Mouse (Mus musculus): ENCODE data around the gene Psmb5. TPM values are rescaled to one million over a fixed set of nuclear protein-coding genes. Genes with fewer than 3 reads are reported as not detected.

Gene Psmb5
- polyA plus RNA-seq (2016; fragmentation: Nextera tagmentation; extraction: Ambion mirVana), result 486 and 490 TPM in 2 replicates

- under 1% methylated on average over 25 of the region's 25 CpGs for WGBS
- Histone ChIP-seq H3K4me1 (peaks cover 16% of the 10 kb centered on the region), H3K36me3 (replicated peaks) (peaks cover 35% of the 10 kb centered on the region), H3K9me3 (no peaks in the 10 kb centered on the region), H3K4me3 (peak within 1 kb of the TSS; percentile 94), H3K27ac (replicated peaks) (peak within 1 kb of the TSS; percentile 94), H3K27me3 (replicated peaks; ENCODE audit: low read depth, poor library complexity, severe bottlenecking) (no peaks in the 10 kb centered on the region)
- peak; percentile 92 for DNase-seq (ENCODE audit: low spot score)
These were observed at the start of gene Psmb5 for GRCm38 (mm10) chr14:54617897-54618365. Gene Psmb5 (minus strand): TSS chr14:54618022.

GRCm38 (mm10) chr14:54664477-54665222 lies 46.8 kb upstream of the Psmb5 start:
- DNase-seq (ENCODE audit: low spot score), result no peak
- H3K4me1 ChIP-seq, result no peaks in the 10 kb centered on the region
- no peak overlapping the region for H3K4me3 ChIP-seq
- H3K27ac ChIP-seq (replicated peaks), result no peak overlapping the region
- no peaks in the 10 kb centered on the region for H3K27me3 ChIP-seq (replicated peaks; ENCODE audit: low read depth, poor library complexity, severe bottlenecking)
- H3K36me3 ChIP-seq (replicated peaks), result peaks cover 97% of the 10 kb centered on the region
- 91% methylated on average over 10 of the region's 10 CpGs for WGBS
- no peaks in the 10 kb centered on the region for H3K9me3 ChIP-seq

GRCm38 (mm10) chr14:54660009-54660408 lies 42.2 kb upstream of the Psmb5 start:
- Histone ChIP-seq H3K27ac (replicated peaks) (no peak overlapping the region), H3K4me1 (no peaks in the 10 kb centered on the region), H3K27me3 (replicated peaks; ENCODE audit: low read depth, poor library complexity, severe bottlenecking) (no peaks in the 10 kb centered on the region), H3K36me3 (replicated peaks) (peaks cover 100% of the 10 kb centered on the region), H3K4me3 (no peak overlapping the region), H3K9me3 (no peaks in the 10 kb centered on the region)
- 88% methylated on average over 2 of the region's 2 CpGs for WGBS
- DNase-seq (ENCODE audit: low spot score), result no peak

- Histone ChIP-seq H3K9me3 (no peaks in the 10 kb centered on the region), H3K4me3 (peak overlapping the region; percentile 80), H3K27me3 (replicated peaks; ENCODE audit: low read depth, poor library complexity, severe bottlenecking) (no peaks in the 10 kb centered on the region), H3K36me3 (replicated peaks) (peaks cover 79% of the 10 kb centered on the region), H3K27ac (replicated peaks) (peak overlapping the region; percentile 95), H3K4me1 (peaks cover 50% of the 10 kb centered on the region)
- WGBS, result 0% methylated on average over 12 of the region's 12 CpGs
- peak; percentile 94 for DNase-seq (ENCODE audit: low spot score)
These were observed 35.7 kb upstream of the Psmb5 start for GRCm38 (mm10) chr14:54653496-54653895.

- Histone ChIP-seq H3K4me3 (peak overlapping the region; percentile 80), H3K9me3 (no peaks in the 10 kb centered on the region), H3K36me3 (replicated peaks) (peaks cover 79% of the 10 kb centered on the region), H3K27ac (replicated peaks) (peak overlapping the region; percentile 95), H3K4me1 (peaks cover 52% of the 10 kb centered on the region), H3K27me3 (replicated peaks; ENCODE audit: low read depth, poor library complexity, severe bottlenecking) (no peaks in the 10 kb centered on the region)
- 0% methylated on average over 7 of the region's 7 CpGs for WGBS
- peak; percentile 43 for DNase-seq (ENCODE audit: low spot score)
These were observed 35.0 kb upstream of the Psmb5 start for GRCm38 (mm10) chr14:54652787-54653186.

GRCm38 (mm10) chr14:54651556-54651955 lies 33.7 kb upstream of the Psmb5 start:
- H3K36me3 ChIP-seq (replicated peaks), result peaks cover 79% of the 10 kb centered on the region
- H3K27ac ChIP-seq (replicated peaks), result peak overlapping the region; percentile 95
- H3K4me1 ChIP-seq, result peaks cover 52% of the 10 kb centered on the region
- H3K4me3 ChIP-seq, result peak overlapping the region; percentile 80
- DNase-seq (ENCODE audit: low spot score), result no peak
- no peaks in the 10 kb centered on the region for H3K27me3 ChIP-seq (replicated peaks; ENCODE audit: low read depth, poor library complexity, severe bottlenecking)
- 80% methylated on average over 4 of the region's 4 CpGs for WGBS
- H3K9me3 ChIP-seq, result no peaks in the 10 kb centered on the region

- 67% methylated on average over 23 of the region's 23 CpGs for WGBS
- peaks cover 79% of the 10 kb centered on the region for H3K36me3 ChIP-seq (replicated peaks)
- no peaks in the 10 kb centered on the region for H3K9me3 ChIP-seq
- peaks cover 52% of the 10 kb centered on the region for H3K4me1 ChIP-seq
- H3K4me3 ChIP-seq, result peak overlapping the region; percentile 80
- peak overlapping the region; percentile 95 for H3K27ac ChIP-seq (replicated peaks)
- DNase-seq (ENCODE audit: low spot score), result peak; percentile 85
- no peaks in the 10 kb centered on the region for H3K27me3 ChIP-seq (replicated peaks; ENCODE audit: low read depth, poor library complexity, severe bottlenecking)
These were observed 33.0 kb upstream of the Psmb5 start for GRCm38 (mm10) chr14:54650621-54651454.

- Histone ChIP-seq H3K27ac (replicated peaks) (no peak overlapping the region), H3K9me3 (no peaks in the 10 kb centered on the region), H3K36me3 (replicated peaks) (peaks cover 90% of the 10 kb centered on the region), H3K4me1 (peaks cover 42% of the 10 kb centered on the region), H3K4me3 (no peak overlapping the region), H3K27me3 (replicated peaks; ENCODE audit: low read depth, poor library complexity, severe bottlenecking) (no peaks in the 10 kb centered on the region)
- 88% methylated on average over 4 of the region's 4 CpGs for WGBS
- no peak for DNase-seq (ENCODE audit: low spot score)
These were observed 30.1 kb upstream of the Psmb5 start for GRCm38 (mm10) chr14:54647900-54648299.

- Histone ChIP-seq H3K27ac (replicated peaks) (no peak overlapping the region), H3K4me3 (no peak overlapping the region), H3K9me3 (no peaks in the 10 kb centered on the region), H3K4me1 (peaks cover 36% of the 10 kb centered on the region), H3K36me3 (replicated peaks) (peaks cover 98% of the 10 kb centered on the region), H3K27me3 (replicated peaks; ENCODE audit: low read depth, poor library complexity, severe bottlenecking) (no peaks in the 10 kb centered on the region)
- WGBS, result 95% methylated on average over 8 of the region's 8 CpGs
- DNase-seq (ENCODE audit: low spot score), result no peak
These were observed 29.2 kb upstream of the Psmb5 start for GRCm38 (mm10) chr14:54646898-54647636.

- Histone ChIP-seq H3K4me1 (peaks cover 35% of the 10 kb centered on the region), H3K27me3 (replicated peaks; ENCODE audit: low read depth, poor library complexity, severe bottlenecking) (no peaks in the 10 kb centered on the region), H3K36me3 (replicated peaks) (peaks cover 96% of the 10 kb centered on the region), H3K4me3 (no peak overlapping the region), H3K27ac (replicated peaks) (no peak overlapping the region), H3K9me3 (no peaks in the 10 kb centered on the region)
- no peak for DNase-seq (ENCODE audit: low spot score)
- 95% methylated on average over 17 of the region's 17 CpGs for WGBS
These were observed 28.6 kb upstream of the Psmb5 start for GRCm38 (mm10) chr14:54646455-54646854.

GRCm38 (mm10) chr14:54644294-54644693 lies 26.5 kb upstream of the Psmb5 start:
- 94% methylated on average over 9 of the region's 9 CpGs for WGBS
- no peaks in the 10 kb centered on the region for H3K9me3 ChIP-seq
- no peak overlapping the region for H3K27ac ChIP-seq (replicated peaks)
- H3K36me3 ChIP-seq (replicated peaks), result peaks cover 76% of the 10 kb centered on the region
- no peak for DNase-seq (ENCODE audit: low spot score)
- no peak overlapping the region for H3K4me3 ChIP-seq
- H3K4me1 ChIP-seq, result peaks cover 35% of the 10 kb centered on the region
- H3K27me3 ChIP-seq (replicated peaks; ENCODE audit: low read depth, poor library complexity, severe bottlenecking), result no peaks in the 10 kb centered on the region

GRCm38 (mm10) chr14:54643011-54643410 lies 25.2 kb upstream of the Psmb5 start:
- Histone ChIP-seq H3K4me3 (no peak overlapping the region), H3K27ac (replicated peaks) (no peak overlapping the region), H3K36me3 (replicated peaks) (peaks cover 77% of the 10 kb centered on the region), H3K9me3 (no peaks in the 10 kb centered on the region), H3K27me3 (replicated peaks; ENCODE audit: low read depth, poor library complexity, severe bottlenecking) (no peaks in the 10 kb centered on the region), H3K4me1 (peaks cover 35% of the 10 kb centered on the region)
- no peak for DNase-seq (ENCODE audit: low spot score)
- WGBS, result 93% methylated on average over 2 of the region's 2 CpGs

Measured in embryonic facial prominence, embryonic 10.5 days (tissue).